Mouse (Mus musculus) left cerebral cortex, postnatal 14 days (tissue): Measurements from ENCODE around the gene Trio. TPM values are rescaled to one million over a fixed set of nuclear protein-coding genes. Genes with fewer than 3 reads are reported as not detected.

Experiments used
- DNase-seq, 2 experiments: peaks; one replicate each; pipeline ENCODE4 v3.0.0; 2021 to 2022; ENCODE audit warnings: low spot score in 2 of 2, mixed read lengths in 1 of 2
- intact Hi-C: fragments of 180-260 bp; cut with DNase I; formaldehyde crosslinking; loops from one replicate; pipeline ENCODE4 v1.15.1; 2025
- total RNA-seq, 2 experiments: library from RNA; stranded (reverse); gene quantifications; 2 replicates each; pipeline ENCODE4 v1.2.3; 2021

Gene Trio
- total RNA-seq, 2 experiments from 2014 or later = 185 to 195 TPM

DNA sequence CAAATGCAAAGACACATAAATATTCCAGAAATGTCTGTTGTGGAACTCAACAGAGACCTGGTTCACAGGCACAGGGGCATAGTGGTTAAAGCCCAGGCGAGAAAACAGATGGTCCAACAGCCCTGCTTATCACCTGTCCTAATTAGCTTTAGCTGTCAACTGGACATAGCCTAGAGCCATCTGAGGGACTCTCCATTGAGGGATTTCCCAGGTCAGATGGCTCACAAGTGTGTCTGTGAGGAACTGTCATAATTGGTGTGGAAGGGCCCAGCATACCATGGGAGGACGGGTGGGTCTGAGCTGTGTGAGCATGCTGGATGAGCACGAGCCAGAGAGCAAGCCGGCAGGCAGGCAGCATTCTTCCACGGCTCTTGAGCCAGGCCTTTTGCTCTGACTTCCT is 118.0 kb downstream of the Trio start:
- intact Hi-C loops = no loop called here
- DNase-seq = no peak

DNA sequence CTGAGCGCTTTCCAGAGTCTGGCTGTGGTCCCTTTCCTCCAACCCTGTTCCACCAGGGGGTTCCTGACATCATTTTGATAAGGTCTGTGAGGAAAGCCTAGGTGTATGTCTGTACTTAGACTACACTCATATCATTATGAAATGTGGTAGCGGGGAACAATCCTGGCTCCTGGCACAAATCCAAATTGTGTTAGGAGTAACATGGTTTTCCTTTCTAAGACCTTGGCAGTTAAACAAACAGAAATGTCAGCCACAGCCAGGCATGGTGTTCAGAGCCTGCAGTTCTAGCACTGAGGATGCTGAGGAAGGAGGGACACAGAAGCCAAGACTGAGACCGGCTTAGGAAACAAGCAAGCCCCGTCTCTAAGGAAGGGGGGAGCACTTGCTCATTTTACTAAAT is 119.2 kb downstream of the Trio start:
- intact Hi-C loops = no loop called here
- DNase-seq = no peak

DNA sequence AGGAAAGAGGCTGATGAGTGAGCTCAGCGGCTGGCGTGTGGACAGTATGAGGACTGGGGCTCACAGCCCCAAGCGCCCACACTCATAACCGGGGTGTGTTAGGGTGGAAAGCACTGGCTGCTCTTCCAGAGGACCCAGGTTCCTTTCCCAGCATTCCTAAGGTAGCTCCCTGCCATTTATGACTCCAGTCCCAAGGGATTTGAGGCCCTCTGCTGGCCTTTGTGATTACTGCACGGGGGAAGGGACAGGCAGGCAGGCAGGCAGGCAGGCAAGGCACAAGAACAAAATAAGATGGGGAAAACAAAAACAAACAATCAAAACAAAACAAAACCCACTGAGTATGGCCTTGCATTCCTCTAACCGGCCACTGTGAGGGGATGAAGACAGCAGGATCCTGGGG is 120.3 kb downstream of the Trio start:
- intact Hi-C loops = no loop called here
- peak; percentile 66 to 69 for DNase-seq

DNA sequence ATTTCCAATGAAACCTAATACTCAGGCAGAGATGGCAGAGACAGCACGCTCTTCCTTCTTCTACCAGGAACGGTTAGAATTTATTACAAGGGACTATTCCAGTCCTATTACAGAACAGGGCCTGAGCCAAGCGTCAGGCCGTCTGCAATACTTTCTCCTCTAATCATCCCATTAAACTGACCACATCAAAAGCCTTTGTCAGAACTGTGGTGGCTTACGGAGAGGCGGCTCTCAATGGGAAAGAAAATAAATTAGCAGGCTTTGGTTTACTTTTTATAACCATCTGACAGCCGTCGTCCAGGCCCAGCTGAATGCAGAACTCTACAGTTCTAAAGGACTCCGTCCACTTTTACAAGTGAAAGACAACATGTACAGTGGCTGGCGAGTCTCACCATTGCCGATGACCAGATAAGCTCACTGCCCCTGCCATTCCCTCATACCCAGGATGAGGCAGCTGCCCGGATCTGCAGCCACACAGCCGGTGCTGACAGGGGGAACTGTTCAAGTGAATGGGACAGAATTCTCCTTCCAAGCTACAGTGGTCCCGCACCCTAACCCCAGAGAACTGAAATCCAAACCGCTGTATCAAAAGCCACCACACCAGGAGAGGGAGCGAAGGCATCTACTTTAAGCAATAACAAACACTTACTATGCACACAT is 121.2 kb downstream of the Trio start:
- no peak for DNase-seq
- intact Hi-C loops = no loop called here

DNA sequence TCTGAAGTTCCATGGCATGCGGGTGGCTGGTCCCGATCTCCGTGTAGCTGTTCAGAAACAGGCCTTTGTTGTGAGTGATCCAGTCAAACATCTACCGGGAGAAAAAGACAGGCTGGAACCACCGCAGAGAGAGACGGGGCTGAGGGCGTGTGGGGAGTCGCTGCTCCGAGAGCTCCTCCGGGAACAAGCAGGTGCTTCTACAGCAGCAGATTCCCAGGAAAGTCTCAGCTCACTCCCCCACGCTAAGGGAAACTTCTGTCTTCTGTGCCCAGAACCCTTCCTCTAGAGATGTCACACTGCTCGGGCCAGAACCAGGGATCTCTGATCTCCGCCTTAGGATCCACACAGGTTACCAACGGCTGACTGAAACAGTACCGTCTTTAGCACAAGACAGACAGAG is 124.4 kb downstream of the Trio start:
- no peak for DNase-seq
- intact Hi-C loops = no loop called here

DNA sequence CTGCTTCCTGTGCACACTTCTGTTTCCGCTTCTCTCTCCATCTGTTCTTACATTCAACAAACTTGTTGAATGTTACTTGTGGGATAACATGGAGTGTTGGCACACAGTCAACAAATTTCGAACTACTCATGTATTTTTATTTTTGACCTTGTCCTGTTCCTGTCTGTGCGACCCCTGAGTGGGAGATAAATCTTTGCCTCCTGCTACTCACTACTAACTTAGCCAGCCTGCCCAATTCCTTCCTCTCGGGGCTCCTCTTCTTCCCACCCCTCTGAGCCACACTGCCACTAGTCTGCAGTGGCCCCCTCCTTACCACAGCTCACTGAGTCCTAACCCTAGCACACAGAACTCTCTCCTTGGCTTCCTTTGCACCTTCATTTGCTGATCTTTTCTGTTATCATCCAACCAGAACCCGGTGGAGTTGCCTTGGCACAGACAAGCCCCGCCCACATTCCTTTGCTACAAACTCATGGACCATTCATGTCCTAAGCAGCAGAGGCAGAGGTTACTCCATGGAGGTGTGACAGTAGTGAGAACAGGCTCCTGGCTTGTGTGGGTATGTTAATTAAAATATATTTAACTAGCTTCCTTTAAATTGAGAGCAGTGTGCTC is 126.7 kb downstream of the Trio start:
- no peak for DNase-seq
- intact Hi-C loops = no loop called here

DNA sequence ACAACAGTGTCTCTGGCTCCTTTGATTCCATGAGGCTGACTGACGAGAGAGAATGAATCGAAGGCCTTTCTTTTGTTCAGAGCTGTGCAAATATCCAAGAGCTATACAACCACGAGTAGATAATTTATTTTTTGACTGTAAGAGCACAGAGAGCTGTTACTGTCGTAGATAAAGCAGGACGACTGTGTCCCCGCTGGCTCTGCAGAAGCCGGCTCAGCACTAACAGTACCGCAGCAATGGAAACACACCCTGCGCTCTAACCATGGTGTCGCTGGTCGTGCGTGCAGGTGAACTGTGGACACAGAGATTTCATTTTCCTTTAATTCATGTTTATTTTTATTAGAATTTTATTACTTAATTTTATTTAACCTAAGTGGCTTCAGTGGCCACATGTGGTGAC is 131.5 kb downstream of the Trio start:
- no peak for DNase-seq
- intact Hi-C loops = no loop called here

DNA sequence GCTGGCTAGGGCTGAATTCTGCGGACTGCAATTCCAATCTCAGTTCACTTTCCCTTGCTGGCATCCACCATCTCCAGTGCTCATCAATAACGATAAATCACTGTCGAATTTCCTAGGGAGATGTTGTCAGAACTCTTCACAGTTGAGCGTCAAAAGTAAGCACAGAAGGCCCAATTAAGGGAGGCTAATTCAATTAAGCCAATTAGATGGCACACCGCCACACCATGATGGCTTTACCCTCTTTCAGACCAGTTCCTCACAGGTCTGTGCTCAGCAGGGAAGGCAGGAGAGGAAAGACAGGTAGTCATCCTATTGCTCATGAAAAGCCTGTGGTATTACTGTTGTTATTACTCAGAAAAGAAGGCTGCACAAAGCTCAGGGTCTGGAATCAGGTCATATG is 133.6 kb downstream of the Trio start:
- no peak for DNase-seq
- intact Hi-C loops = no loop called here

DNA sequence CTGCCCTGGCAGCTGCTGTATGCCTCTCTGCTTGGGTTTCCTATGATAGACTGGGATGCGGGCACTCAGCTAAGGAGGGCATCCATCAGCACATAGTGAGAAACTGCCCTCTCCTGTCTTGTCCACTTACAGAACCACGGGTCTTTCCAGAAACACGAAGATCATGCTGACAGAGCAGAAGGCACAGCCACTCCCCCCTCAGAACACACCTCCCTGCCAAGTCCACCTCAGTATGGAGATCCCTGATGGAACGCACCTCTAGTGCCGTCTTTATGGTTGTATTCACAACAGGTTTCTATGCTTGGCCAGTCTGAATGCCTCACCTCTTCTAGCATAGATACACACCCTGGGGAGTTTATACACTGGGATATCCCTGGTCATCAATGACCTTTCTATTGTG is 135.0 kb downstream of the Trio start:
- intact Hi-C loops = no loop called here
- no peak for DNase-seq

DNA sequence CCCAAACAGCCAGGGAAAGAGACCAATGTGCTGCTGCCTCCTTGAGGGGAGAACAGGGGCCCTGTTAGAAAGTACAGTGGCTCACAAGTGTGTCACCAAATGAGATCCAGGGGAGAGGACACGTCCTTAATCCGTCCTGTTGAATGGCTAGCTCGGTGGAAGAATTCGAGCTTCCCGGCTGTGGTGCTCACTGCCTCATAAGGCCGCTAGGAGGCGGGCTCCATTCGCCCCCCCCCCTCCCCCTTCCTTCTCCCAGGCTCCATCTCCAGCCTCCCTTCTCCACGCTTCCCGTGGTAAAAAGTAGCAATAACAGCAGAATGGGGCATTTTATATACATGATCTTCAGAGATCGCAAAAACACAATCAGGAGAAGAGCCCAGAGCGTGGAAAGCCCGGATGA is 137.5 kb downstream of the Trio start:
- intact Hi-C loops = no loop called here
- no peak for DNase-seq

DNA sequence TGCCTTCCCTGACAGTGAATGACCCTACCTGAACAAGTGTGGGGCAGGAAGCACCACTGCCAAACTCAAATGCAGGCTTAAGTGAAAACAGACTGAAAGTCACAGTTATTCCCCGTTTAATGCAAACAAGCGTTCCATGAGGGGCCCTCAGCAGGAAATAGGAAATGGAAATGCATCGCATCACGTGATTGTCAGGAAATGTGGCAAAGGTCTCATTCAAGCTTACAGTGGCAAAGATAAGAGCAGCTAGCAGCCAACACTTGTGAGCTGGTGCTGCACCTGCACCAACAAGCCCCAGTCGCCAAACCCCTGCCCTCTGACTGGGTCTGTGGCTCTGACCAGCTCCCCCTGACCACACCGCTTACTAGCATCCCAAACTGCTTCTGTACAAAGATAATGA is 138.7 kb downstream of the Trio start:
- DNase-seq = no peak
- intact Hi-C loops = no loop called here

DNA sequence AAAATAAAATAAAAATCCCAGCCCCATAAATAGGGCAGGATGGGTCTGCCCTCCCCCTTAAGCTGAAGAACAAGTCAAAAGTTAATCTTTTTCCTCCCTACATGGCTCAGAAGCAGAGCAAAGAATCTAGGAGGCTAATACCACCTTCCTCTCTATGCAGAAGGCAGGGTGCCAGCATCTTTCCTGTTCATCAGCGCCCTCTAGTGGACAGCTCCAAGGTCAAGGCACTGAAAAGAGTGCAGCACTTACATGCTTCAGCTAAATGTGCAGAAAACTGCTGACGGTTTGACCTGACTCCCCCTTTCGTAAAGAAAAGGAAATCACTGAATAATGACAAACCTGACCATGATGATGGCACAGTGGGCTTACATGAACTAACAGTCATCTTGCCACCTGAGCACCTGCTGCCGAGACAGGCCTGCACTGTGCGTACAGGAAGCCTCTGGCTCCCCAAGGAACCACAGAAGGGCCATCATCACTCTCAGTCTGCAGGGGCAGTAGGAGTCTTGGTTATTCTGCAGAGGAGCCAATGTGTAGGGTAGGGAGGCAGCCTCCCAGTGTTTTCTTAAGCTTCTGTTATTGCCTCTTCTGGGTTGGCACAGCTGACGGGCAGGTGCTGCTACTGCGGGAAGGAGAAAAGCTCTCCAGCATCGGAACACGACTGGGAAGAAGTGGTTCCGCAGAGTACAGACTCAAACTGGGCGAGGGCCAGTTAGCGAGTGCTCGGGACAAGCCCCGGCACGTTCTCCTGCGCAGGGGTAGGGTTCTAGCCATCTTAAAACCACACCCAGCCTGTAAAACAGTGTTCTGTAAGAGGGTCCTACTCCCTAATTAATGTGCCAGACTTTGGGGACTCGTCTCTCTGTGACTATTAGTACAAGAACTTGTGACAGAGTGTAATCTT is 141.0 kb downstream of the Trio start:
- intact Hi-C loops = no loop called here
- DNase-seq = peak; percentile 81 to 91

DNA sequence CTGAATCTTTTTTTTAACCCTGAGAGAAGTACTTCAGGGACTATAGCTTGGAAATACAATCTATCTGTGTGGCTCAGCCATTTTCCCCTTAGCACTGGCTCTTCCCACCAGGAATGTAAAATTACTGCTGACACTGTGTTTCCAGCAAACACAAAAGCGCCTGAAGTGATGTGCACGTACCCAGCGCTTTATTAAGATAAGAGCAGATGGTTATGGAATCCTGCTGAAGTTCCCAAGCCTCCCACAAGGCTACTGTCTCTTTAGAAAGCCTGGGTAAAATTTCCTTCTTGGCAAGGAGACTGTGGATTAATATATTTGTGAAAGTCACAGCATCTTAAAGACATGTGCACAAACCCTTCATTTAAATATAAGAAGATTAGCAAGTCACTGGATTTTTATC is 141.8 kb downstream of the Trio start:
- no peak for DNase-seq
- intact Hi-C loops = no loop called here

DNA sequence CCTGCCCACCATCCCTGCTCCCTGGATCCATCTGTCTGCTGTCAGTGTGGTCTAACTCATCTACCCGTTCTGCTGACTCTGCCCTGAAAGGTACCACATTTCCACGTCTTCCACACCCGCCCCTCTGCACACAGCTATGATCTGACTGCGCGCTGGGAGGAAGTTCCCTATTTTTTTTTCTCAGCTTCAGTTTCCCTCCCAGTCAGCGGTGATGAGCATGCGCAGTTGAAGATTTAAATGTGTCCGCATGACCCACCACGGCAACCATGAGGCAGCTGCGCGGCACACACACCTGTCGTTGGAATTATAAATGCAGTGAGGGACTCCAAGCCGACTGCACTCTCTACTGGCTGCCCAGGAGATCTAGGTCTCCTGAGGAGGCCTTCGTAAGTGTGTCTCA is 142.8 kb downstream of the Trio start:
- DNase-seq = no peak
- intact Hi-C loops = no loop called here

DNA sequence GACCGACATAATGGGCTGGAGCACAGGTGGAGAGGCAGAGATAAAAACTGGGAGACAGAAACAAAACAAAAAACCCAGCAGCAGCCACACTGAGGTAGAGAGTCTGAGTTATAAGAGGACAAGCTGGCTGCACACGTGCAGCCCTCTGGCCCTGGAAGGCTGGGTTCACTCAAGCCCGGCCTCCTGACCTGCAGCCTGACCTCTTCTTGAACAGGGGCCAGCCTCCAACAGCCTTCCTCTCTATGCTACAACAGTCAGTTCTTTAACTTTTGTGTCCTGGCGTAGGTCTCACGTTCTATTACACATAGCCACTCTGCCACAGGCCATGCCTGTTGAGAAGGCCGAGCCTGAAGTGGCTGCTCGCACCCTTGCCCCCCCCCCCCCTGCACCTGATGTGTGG is 147.8 kb downstream of the Trio start:
- DNase-seq = no peak
- intact Hi-C loops = no loop called here

DNA sequence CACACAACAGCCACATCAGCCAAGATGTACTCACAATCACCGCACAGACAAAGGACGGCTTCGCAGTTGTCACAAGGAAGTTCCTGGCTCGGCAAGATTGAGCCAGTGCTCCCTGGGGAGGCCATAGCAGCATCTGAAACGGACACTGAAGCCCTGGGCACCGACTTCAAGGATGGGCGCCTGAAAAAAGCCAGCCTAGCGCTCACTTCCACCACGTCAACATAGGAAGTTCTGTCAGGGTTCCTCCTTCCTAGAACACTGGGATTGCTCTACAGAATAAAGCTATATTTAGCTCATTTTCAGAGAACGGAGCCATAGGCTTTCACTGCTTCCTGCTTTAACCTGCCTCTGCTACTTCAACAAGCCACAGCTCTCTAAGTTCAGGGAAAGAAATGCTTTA is 149.3 kb downstream of the Trio start:
- intact Hi-C loops = no loop called here
- no peak for DNase-seq

DNA sequence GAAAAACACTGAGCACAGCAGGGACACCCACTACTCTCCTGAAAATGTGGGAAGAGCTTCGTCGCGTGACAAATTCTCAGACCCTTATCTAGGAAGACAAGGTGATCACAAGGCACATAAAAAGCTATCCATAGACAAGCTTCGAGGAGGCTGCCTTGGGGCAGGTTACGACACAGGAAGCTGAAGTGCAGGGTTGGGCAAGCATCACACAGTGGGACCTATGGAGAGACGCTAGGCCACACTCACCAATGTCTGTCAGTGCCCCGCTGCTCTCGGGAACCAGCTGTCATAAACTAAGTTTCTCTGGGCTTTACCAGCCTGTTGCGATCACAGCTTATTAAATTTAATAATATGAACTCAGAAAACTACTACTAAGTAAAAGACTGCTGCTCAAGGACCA is 149.9 kb downstream of the Trio start:
- DNase-seq = no peak
- intact Hi-C loops = no loop called here

DNA sequence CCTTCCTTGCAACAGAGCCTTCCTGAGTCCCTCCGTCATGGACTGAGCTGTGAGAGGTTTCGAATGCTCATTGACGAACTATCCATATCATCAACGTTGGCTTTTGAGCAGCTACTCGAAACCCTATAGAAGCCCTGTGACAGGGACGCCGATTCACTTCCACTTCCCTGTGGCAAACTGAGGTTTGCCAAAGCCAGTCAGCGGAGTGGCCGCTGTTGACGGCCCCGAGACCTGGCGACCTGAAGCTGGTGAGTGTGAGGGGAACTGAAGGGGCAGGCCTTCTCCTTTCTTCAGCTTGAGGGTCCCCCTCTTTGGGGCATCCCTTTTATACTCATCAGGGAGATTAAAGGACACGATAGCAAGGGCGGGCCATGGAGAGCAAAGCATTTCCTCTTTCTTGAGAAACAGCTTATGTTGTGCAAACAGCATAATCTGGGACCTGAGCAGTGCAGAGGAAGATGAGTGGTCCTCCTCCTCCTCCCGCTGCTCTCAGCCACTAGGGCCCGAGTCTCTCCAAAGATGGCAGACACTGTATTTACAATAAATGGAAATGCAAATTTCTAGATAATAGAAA is 151.8 kb downstream of the Trio start:
- no peak for DNase-seq
- intact Hi-C loops = no loop called here

DNA sequence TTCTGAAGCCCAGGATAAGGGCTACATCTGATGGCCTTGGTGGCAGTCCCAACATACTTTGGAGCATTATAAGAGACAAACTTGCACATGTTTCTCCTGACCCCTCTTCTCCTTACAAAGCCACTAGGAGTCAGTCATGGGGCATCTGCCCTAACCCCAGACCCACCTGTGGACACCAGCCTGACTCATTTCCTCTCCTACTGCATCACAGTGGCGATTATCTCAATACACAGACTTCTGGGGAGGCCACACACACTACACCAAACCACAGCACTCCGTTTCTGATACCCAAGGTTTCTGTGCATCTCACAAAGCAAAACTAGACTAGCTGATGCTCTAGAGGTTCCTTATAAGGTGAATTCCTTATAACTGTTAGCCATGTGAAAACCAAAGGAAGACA is 153.4 kb downstream of the Trio start:
- DNase-seq = no peak
- intact Hi-C loops = no loop called here

DNA sequence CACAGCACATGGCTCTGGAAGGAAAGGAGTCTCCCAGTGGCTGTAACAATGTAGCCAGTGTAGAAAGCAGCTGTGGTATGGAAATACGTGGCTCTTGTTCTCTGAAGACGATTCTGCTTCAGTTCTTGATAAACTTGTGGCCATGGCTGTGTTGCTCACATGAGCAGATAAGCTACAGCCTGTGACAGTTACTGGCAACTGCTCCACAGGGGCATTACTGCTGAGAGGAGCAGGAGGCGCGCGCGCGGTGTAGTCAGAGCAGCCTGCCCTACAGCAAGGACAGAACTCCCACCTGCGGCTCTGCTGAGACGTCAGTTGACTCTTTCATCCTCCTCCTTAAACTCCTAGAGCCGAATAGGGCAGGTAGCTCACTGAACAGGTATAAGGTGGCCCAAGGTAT is 153.9 kb downstream of the Trio start:
- DNase-seq = no peak
- intact Hi-C loops = no loop called here

DNA sequence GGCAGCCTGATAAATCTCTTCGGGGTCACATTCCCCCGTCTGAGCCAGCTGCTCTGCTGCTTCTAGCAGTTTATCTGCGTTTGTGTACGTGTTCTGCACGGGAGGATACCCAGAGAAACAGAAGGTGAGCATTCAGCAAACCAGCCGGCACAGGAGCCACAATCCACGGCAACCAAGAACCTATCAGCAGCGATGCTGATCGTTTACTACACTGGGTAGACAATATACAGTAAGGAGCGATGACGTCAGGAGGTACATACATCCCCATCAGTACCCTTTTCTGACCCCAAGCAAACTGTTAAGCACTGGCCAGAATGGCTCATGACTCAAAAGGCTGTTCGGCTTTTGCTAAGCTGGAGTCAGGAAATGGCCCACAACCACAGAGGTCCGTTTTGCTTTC is 154.4 kb downstream of the Trio start:
- intact Hi-C loops = no loop called here
- no peak for DNase-seq
